ENCODE assay signal across 20 mouse cellular contexts in the genomic region with DNA sequence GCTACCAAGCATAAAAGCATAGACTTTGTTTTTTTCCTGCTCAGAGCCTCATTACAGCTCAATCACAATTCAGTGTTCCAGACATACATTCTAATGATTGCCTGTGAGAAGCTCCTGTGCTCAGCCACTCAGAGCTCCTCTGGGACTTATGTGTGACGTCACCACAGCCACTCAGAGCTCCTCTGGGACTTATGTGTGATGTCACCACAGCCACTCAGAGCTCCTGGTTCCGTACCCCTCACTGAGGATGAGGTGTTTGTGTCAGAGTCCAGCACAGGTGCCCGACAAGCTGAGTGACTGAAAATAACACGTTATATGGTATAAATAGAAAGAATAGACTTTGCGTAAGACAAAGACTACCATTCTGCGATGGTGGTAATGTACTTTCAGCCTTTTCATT.
A peak's percentile ranks its signal among the peaks of the same experiment; 100 is the strongest.
DNase-seq lines count a peak whose midpoint lies in the region; TF ChIP-seq lines count a peak whose summit lies in the region.
"Had no signal": no experiment of that assay in that cellular context is flagged by ENCODE, and none has a peak within 500 bp of the region (broad histone marks: within the 10 kb centered on the region; RNA-seq: fewer than 3 reads in every experiment).

No protein-coding gene starts in this region.

- TF ChIP-seq POLR2A in CH12.LX (IDR thresholded peaks at IDR 0.05; ENCODE audit: low read depth, low read length) = no peak

- no peak overlapping the region for H3K9ac ChIP-seq in CH12.LX (ENCODE audit: insufficient read depth, low read depth)
- H3K9ac ChIP-seq: embryonic facial prominence, embryonic 12.5 days; forebrain, embryonic 13.5 days; forebrain, embryonic 15.5 days; forebrain, postnatal 0 days had no signal

- TF ChIP-seq CTCF in CH12.LX (conservative IDR thresholded peaks at IDR 0.05 in 1 of 2, IDR thresholded peaks at IDR 0.05 in 1 of 2; ENCODE audit: low read depth in 2 of 2, low read length in 2 of 2) = no peak

- H3K4me1 ChIP-seq in CH12.LX (ENCODE audit: control insufficient read depth in 1 of 2, insufficient read depth in 2 of 2) = peaks cover 6 to 32% of the 10 kb centered on the region in 2 experiments
- H3K4me1 ChIP-seq: embryonic facial prominence, embryonic 10.5 days; embryonic facial prominence, embryonic 12.5 days; forebrain, embryonic 13.5 days; forebrain, embryonic 15.5 days had no signal

- no peaks in the 10 kb centered on the region for H3K27me3 ChIP-seq in CH12.LX (replicated peaks)
- no peaks in the 10 kb centered on the region for H3K27me3 ChIP-seq in splenic B cell, adult 2 months (ENCODE audit: control insufficient read depth, insufficient read depth, low read length, poor library complexity, severe bottlenecking)
- H3K27me3 ChIP-seq: embryonic facial prominence, embryonic 12.5 days; forebrain, embryonic 13.5 days; forebrain, embryonic 15.5 days; Patski had no signal

- H3K27ac ChIP-seq in CH12.LX (ENCODE audit: insufficient read depth, low read depth) = no peak overlapping the region
- H3K27ac ChIP-seq: embryonic facial prominence, embryonic 10.5 days; embryonic facial prominence, embryonic 12.5 days; forebrain, embryonic 13.5 days; forebrain, embryonic 15.5 days had no signal

- no peaks in the 10 kb centered on the region for H3K79me2 ChIP-seq in CH12.LX (replicated peaks; ENCODE audit: control insufficient read depth, extremely low read depth, insufficient read depth, poor library complexity, severe bottlenecking)

- H3K4me2 ChIP-seq in CH12.LX (ENCODE audit: insufficient read depth, low read depth, poor library complexity, severe bottlenecking) = peak overlapping the region; percentile 26; the same call in 1 of the 2 replicates
- H3K4me2 ChIP-seq: embryonic facial prominence, embryonic 12.5 days; forebrain, embryonic 13.5 days; forebrain, embryonic 15.5 days had no signal

- no peak overlapping the region for H3K4me3 ChIP-seq in CH12.LX (replicated peaks in 1 of 3; ENCODE audit: low read depth in 2 of 3, low read length in 2 of 3, poor library complexity in 1 of 3)
- H3K4me3 ChIP-seq: embryonic facial prominence, embryonic 10.5 days; embryonic facial prominence, embryonic 12.5 days; forebrain, embryonic 13.5 days; forebrain, embryonic 15.5 days had no signal

- dilution Hi-C loops in CH12.LX (cut with MboI; ENCODE audit: extremely low pct_ligation_motif_present, extremely low pct_unique_long_range_greater_than_20kb, low sequenced_read_pairs) = no loop called here

- H3K9me3 ChIP-seq in CH12.LX (replicated peaks; ENCODE audit: low read length) = no peaks in the 10 kb centered on the region
- H3K9me3 ChIP-seq: embryonic facial prominence, embryonic 10.5 days; embryonic facial prominence, embryonic 12.5 days; forebrain, embryonic 13.5 days; forebrain, embryonic 15.5 days had no signal

- H3K36me3 ChIP-seq in CH12.LX (replicated peaks in 1 of 2; ENCODE audit: control insufficient read depth in 1 of 2, insufficient read depth in 1 of 2, low read length in 1 of 2) = no peaks in the 10 kb centered on the region
- no peaks in the 10 kb centered on the region for H3K36me3 ChIP-seq in splenic B cell, adult 2 months (ENCODE audit: control insufficient read depth, insufficient read depth, low read length, poor library complexity, severe bottlenecking)
- H3K36me3 ChIP-seq: embryonic facial prominence, embryonic 10.5 days; embryonic facial prominence, embryonic 12.5 days; forebrain, embryonic 15.5 days had no signal

- peak; percentile 38; the same call in 1 of the 2 replicates for TF ChIP-seq EP300 in CH12.LX (IDR thresholded peaks at IDR 0.05; ENCODE audit: low read length)

- in situ Hi-C loops in CH12.LX (cut with MboI; ENCODE audit: low pct_ligation_motif_present, low pct_unique_long_range_greater_than_20kb, low sequenced_read_pairs) = no loop called here

- no peak for TF ChIP-seq RAD21 in CH12.LX (IDR thresholded peaks at IDR 0.05; ENCODE audit: low read depth, low read length)

- DNase-seq in retina, embryonic 14.5 days (ENCODE audit: low spot score) = peak; percentile 6
- DNase-seq in retina, postnatal 1 day = no peak
- DNase-seq in CH12.LX (ENCODE audit: extremely low read depth) = peak; percentile 72
- DNase-seq in splenic B cell, adult 2 months (ENCODE audit: low read depth, low spot score) = peak; percentile 54
- DNase-seq in spleen, postnatal 10 days (ENCODE audit: low spot score in 2 of 2) = no peak
- no peak for DNase-seq in kidney, postnatal 14 days
- DNase-seq: adrenal gland, adult 8-10 months; adrenal gland, postnatal 14 days; adrenal gland, postnatal 36 days; cerebellum, adult 11-12 months; cerebellum, adult 2 months; cerebellum, adult 9-10 months; cerebellum, postnatal 10 days; cerebellum, postnatal 25 days; forebrain, postnatal 0 days had no signal

TF ChIP-seq in CH12.LX, 34 proteins besides CTCF, POLR2A, EP300 and RAD21:
- TF ChIP-seq E2F4 (IDR thresholded peaks at IDR 0.05; ENCODE audit: insufficient replicate concordance, low read depth, low read length) (no peak), PAX5 (IDR thresholded peaks at IDR 0.05; ENCODE audit: low read length) (no peak), JUN (IDR thresholded peaks at IDR 0.05; ENCODE audit: insufficient read depth, low read depth, low read length) (0 out of 2 replicates have a peak, but pooled peaks have one; percentile 17), ETS1 (conservative IDR thresholded peaks at IDR 0.05; ENCODE audit: low read depth, low read length) (peak; percentile 65), USF1 (IDR thresholded peaks at IDR 0.05; ENCODE audit: low read depth, low read length) (no peak), CHD2 (IDR thresholded peaks at IDR 0.05; ENCODE audit: low read length) (no peak), JUND (conservative IDR thresholded peaks at IDR 0.05; ENCODE audit: low read depth, low read length) (peak; percentile 51), SIN3A (IDR thresholded peaks at IDR 0.05; ENCODE audit: low read length) (no peak), CHD1 (IDR thresholded peaks at IDR 0.05; ENCODE audit: low read depth, low read length) (no peak), ZNF384 (IDR thresholded peaks at IDR 0.05; ENCODE audit: low read depth, low read length) (no peak), MXI1 (IDR thresholded peaks at IDR 0.05; ENCODE audit: low read depth, low read length) (no peak), RCOR1 (conservative IDR thresholded peaks at IDR 0.05; ENCODE audit: low read depth, low read length) (no peak), IRF4 (IDR thresholded peaks at IDR 0.05; ENCODE audit: low read depth, low read length) (no peak), GABPA (IDR thresholded peaks at IDR 0.05; ENCODE audit: insufficient replicate concordance, low read depth, low read length) (peak; percentile 19; the same call in 1 of the 2 replicates), BHLHE40 (IDR thresholded peaks at IDR 0.05; ENCODE audit: low read depth, low read length) (peak; percentile 16; the same call in 1 of the 2 replicates), KAT2A (IDR thresholded peaks at IDR 0.05; ENCODE audit: insufficient replicate concordance, low read length) (0 out of 2 replicates have a peak, but pooled peaks have one; percentile 42), ELF1 (IDR thresholded peaks at IDR 0.05; ENCODE audit: low read depth, low read length) (no peak), POLR2AphosphoS2 (IDR thresholded peaks at IDR 0.05; ENCODE audit: low read depth, low read length) (no peak), NELFE (IDR thresholded peaks at IDR 0.05; ENCODE audit: low read depth, low read length) (no peak), MAZ (IDR thresholded peaks at IDR 0.05; ENCODE audit: low read depth, low read length) (no peak), ZMIZ1 (IDR thresholded peaks at IDR 0.05; ENCODE audit: low read depth, low read length) (no peak), USF2 (conservative IDR thresholded peaks at IDR 0.05; ENCODE audit: low read depth, low read length) (no peak)

Comparison
In these comparisons a context has a peak if more than half of its experiments do, and no peak if none do; other contexts are left out.
1. DNase-seq: peak in retina, embryonic 14.5 days (single experiment), CH12.LX (single experiment) and splenic B cell, adult 2 months (single experiment); none in retina, postnatal 1 day (single experiment), spleen, postnatal 10 days (0 of 2) and kidney, postnatal 14 days (single experiment).